Mouse (Mus musculus): Measurements from ENCODE around the gene Mettl24. TPM values are rescaled to one million over a fixed set of nuclear protein-coding genes. Genes with fewer than 3 reads are reported as not detected.
"Not testable (repeated sequence)": the region's sequence is repeated elsewhere in the genome, so short reads cannot be mapped to it uniquely, and the experiment has no call there.

Gene Mettl24
- total RNA-seq, 2 experiments from 2014 or later: not detected

DNA sequence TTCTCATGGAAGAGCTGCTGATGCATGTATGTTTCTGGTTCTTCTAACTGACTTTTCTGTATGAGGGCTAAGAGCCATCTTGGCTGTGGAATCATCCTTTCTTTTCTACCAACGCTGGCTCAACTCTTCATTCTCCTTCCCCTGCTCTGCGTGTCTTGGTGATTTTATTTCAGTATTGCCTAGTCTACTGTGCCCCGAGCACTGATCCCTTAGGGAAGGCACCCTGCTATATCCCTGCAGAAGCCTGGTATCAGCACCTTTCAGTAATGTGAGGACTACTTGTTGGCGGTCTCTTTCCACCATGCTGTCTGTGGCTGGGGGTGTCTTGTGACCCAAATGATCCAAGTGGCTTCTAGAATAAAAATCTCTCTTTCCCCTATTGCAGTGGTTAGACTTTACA, 92.6 kb downstream of the Mettl24 start:
- no peak for ATAC-seq (replicated peaks; ENCODE audit: low FRiP score, poor library complexity, severe bottlenecking)

DNA sequence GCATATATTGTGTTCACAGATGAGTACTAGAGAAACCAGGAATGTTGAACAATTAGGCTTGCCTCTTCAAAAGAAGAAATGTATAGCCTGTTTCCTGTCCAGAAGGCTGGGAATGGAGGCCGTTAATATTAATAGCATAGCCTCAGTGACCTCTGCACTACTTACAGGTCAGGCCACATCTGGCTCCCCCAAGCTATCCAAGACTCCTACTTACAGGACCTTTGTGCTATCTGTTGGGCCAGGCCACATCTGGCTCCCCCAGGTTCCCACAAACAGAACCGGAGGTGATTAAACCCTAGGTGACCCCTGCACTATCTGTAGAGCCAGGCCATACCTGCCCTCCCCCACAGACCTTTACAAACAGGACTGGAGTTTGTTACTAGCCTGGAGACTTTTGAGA, 94.1 kb downstream of the Mettl24 start:
- ATAC-seq (replicated peaks; ENCODE audit: low FRiP score, poor library complexity, severe bottlenecking): no peak

DNA sequence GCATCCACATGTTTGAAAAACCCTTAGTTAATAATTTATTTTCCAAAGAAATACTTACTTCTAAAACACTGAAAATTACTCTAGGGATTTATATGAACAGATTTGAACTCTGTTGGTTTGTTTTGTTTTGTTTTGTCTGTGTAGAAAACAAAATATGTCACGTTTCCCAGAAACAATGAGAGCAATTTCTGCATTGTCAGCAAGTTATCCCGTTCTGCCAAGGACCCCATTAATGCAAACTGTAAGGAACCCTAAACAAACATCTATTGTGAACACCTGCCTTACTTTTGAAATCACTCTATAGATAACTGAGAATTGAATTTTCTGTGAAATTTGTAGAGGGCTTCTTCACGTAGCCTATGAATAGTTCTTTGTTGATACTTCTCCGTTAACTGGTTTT, 95.4 kb downstream of the Mettl24 start:
- ATAC-seq (replicated peaks; ENCODE audit: low FRiP score, poor library complexity, severe bottlenecking): no peak

DNA sequence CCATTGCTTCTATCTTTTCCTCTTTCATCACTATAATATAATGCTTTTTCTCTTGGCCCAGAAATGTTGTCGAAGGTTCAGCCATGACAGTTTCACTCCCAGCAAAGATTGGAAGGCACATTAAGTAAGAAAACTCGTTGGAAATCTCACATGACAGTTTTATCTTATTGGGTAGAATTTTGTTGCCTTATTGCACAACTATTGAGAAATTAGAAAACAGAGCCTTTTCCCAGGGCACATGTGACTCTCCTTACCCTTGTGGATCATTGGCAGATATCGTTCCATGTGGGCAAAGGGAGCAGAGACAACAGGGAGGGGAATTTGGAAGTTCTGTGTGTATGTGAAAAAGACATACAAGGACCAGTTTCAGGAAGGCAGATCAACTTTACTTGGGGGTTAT, 107.3 kb downstream of the Mettl24 start:
- ATAC-seq (replicated peaks; ENCODE audit: low FRiP score, poor library complexity, severe bottlenecking): no peak

DNA sequence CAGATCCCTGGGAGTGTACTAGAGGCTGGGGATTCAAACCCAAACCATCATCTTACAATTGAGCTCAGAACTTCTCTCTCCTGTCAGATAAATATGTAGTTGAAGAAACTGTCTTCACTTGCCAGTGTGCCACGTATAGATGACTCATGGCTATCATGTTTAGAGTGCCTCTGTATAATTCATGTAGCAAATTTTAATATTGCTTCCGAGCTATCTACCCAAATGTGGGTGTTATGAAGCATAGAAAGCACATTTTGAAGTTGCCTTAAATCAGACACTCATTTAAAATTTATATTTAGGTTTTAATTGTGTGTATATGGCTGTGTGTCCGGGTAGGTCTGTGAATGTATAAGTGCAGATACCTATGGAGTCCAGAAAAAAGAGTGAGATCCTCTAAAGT, 109.0 kb downstream of the Mettl24 start:
- ATAC-seq (replicated peaks; ENCODE audit: low FRiP score, poor library complexity, severe bottlenecking): no peak

DNA sequence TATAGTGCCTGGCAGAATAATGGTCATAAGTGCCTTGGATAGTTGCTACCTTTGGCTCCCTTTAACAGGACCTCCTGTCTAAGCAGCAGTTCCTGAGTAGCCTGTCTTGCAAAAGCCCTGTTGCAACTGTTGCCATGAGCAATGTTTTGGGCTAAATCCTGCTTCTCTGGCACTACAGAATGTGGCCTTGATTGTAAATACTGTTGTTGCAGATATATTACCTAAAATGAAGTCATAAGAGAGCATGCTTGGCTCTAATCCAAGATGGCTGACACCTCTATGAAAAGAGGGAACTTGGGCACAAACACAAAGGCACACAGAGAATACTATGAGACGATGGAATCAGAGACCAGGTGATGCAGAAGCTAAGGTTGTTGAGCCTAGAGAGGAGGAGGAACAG, 122.1 kb downstream of the Mettl24 start:
- no peak for ATAC-seq (replicated peaks; ENCODE audit: low FRiP score, poor library complexity, severe bottlenecking)

DNA sequence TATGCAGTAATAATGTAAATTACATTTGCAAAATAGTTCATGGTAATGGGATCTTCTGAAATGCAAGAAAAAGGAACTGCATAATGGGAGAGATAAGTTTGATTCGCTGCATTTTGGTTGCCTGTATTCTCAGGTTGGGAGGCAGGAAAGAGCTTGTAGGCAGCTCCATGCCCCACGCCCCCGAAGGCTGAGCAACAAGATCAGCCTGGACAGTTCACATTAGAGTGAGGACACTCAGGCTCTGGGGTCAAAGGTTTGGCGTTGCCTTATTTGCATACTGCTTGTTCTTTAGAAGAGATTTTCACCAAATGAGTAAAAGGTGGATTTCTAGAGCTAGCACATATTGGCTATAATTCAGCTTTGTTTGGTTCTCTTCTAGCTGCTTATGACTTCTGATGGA, 123.1 kb downstream of the Mettl24 start:
- ATAC-seq (replicated peaks; ENCODE audit: low FRiP score, poor library complexity, severe bottlenecking): no peak

DNA sequence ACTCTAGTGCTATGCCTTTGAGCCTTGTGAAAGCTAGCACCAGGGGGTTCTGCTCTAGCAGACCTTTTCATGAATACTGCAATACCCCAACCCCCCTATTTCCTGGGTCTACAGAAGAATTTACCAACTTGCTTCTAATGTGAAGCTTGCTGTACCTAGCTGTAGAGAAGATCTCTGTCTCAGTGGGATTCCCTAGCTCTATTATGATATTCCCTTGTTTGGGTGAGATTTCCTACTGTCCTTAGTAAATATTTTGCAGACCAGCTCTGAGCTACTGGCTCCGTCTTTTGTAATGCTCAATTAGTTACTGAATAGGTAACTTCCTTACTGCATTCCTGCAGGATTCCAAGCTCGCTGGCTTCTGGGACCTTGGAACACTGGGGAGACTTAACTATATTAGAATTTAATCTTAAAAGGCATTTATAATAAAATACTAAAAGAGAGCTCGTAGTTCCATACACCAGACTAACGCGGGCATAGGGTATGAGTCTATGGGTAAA, 126.4 kb downstream of the Mettl24 start:
- not testable (repeated sequence) for ATAC-seq (replicated peaks; ENCODE audit: low FRiP score, poor library complexity, severe bottlenecking)

DNA sequence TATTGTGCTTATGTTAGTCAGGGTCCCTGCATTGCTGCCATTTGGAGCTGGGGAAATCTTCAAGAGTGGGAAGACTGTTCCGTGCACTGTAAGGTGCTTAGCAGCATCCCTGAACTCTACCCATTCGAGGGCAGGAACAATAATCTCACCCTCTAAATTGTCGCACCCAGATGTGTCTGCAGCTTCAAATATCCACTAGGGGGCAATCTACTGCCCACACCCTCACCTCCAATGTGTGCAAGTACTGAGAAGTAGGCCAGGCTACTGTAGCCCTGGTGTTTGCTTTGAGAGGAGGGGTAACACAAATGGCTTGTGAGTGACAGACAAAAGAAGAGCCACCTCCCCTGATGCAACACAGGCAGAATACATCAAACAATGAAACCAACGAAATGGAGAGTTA, 130.5 kb downstream of the Mettl24 start:
- ATAC-seq (replicated peaks; ENCODE audit: low FRiP score, poor library complexity, severe bottlenecking): no peak

DNA sequence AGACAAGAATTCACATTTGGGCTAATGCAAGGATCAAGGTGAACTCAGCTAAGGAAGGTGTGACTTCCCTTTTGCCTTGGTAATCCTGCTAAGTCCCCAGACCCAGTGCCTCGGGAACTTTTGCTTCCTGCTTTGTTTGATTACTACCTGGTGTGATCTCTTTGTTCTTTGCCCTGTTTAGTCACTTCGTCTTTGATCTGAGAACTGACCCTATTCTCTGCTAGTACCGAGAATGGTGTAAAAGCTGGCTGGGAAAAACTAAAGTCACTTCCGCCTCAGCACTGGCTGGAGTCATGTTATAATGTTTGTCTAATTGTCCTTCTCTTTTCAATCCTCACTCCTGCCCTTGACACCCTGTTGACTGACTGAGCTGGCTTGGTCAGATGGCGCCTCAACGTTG, 133.4 kb downstream of the Mettl24 start:
- no peak for ATAC-seq (replicated peaks; ENCODE audit: low FRiP score, poor library complexity, severe bottlenecking)

DNA sequence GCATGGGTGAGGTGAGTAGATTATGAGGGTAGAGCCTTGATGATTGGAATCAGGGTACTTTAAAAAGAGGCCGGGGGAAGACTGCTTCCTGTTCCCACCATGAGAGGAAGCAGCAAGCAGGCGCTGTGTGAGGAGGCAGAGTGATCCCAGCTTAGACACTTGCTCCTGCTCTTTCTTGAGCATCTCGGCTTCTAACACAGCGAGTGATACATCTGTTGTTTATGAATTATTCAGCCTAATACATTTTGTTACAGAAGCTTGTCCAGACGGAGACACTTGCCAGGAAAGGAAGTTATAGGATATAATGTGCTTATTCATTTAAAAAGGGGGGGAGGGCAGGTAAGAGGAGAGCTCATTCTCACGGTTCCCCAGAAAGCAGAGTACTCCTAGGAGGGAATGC, 142.9 kb downstream of the Mettl24 start:
- ATAC-seq (replicated peaks; ENCODE audit: low FRiP score, poor library complexity, severe bottlenecking): no peak

DNA sequence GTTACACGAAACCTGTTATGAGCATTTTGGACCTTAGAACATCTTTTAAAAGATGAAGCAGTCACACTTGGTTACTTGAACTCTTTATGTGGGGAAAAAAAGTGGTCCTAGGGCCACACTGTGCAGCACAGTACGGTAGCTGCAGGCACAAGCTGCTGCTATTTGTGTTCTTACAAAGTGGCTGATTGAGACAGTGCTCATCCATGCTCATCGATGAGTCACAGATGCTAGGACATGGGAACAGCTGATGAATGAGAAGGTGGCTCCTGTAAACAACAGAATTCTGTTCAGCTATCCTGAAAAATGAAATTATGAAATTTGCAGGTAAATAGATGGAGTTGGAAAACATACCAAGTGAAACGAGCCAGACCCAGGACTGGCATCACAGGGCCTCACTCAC, 144.6 kb downstream of the Mettl24 start:
- no peak for ATAC-seq (replicated peaks; ENCODE audit: low FRiP score, poor library complexity, severe bottlenecking)

DNA sequence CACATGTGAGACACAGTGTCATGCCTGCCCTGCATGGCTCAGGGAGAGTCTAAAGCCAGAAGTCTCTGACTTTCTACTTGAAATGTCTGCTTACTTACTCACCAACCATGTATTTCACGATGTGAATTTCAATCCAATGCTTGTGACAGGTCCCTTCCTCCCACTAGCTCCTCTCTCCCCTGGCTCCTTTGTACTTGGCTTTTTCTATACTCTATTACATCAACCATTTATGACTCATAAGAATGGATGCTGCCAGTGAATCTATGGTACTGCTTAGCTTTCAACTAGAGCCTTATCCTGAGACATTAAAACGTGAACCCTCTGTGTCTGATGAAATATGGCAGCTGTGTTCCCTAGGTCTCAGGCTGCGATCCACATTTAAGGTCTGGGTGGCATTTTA, 147.2 kb downstream of the Mettl24 start:
- no peak for ATAC-seq (replicated peaks; ENCODE audit: low FRiP score, poor library complexity, severe bottlenecking)

DNA sequence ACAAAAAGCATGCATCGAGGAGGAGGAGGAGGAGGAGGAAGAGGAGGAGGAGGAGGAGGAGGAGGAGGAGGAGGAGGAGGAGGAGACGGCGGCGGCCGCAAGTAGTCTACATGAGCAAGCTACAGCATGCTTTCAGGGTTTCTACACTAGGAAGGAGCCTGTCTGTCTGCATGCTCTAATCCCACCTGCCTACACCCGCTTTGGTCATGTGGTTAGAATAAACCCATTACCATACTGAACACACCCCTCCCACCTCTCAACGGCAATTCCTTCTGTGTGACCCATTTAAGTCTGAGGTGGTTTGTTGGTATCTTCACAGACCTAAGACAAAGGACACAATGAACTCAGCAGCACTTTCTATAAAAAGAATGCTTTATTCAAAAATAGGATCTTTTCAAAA, 148.2 kb downstream of the Mettl24 start:
- no peak for ATAC-seq (replicated peaks; ENCODE audit: low FRiP score, poor library complexity, severe bottlenecking)

DNA sequence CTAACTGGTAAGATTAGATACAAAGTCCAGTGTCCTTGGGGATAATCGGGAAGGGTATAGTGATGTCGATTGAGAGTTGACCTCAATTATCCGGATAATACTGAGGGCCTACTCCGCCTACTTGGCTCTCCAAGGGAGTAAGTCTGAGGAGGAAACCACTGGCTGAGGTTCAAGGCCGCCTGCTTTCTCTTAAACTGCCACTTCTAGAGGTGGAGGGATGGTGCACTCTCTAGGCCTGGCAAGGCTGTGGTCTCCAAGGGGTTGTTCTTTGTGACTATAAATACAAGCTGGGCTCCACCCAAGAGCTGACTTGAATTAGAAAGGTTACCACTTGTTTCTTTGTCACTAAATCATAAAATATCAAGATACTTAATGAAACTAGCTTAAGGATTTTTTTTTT, 157.0 kb downstream of the Mettl24 start:
- ATAC-seq (replicated peaks; ENCODE audit: low FRiP score, poor library complexity, severe bottlenecking): no peak

DNA sequence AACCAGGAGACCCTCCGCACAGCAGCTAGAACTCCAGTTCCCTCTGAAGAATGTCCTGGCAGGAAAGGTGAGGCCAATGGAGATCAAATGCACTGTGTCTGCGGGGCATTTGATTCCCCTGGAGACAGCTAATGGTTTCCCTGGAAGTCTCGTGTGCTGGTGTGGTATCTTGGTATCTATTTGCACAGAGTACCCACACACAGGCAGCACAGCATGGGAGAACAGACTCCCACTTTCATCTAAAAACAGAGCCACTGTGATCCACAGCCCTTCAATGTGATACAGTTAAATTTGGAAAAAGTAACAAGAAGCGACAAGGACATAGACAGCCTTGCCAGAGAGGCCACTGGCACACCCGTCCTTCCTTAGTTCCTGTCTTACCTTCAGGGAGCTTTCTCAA, 160.8 kb downstream of the Mettl24 start:
- no peak for ATAC-seq (replicated peaks; ENCODE audit: low FRiP score, poor library complexity, severe bottlenecking)

DNA sequence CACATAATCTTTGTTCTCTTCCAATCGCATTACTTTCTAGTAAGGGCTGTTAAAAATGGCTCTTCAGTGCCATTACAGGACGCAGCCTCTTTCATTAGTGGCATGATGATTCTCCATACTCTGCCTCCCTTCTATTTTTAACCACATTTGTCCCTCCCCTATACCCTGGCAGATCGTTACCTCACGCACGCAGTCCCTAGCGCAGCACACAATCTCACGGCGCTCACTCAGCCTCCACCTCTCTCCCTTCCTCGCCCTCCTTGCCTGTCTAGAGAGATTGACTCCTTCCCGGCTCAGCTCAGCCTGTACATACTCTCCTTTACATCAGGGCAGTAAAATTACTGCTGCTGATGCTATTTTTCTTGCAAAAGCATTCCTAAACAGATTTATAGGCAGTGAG, 161.5 kb downstream of the Mettl24 start:
- ATAC-seq (replicated peaks; ENCODE audit: low FRiP score, poor library complexity, severe bottlenecking): no peak

DNA sequence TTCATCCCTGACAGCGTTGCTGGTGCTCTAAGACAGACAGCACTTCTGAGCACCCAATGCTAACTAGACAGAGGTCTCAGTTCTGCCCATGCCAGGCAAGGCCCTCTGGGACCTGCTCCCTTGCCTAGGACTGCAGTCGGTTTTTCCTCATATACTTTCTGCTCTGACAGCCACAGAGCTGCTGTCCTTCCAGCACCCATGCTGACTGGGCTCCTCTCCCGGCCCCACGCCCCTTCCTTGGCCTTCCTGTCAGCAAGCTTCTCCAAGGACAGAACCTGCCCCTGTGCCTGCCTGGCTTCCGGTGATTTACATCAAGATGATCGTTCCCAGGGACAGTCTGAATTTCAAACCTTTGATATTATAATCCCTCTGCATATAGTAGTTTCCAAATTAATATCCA, 162.5 kb downstream of the Mettl24 start:
- ATAC-seq (replicated peaks; ENCODE audit: low FRiP score, poor library complexity, severe bottlenecking): no peak

DNA sequence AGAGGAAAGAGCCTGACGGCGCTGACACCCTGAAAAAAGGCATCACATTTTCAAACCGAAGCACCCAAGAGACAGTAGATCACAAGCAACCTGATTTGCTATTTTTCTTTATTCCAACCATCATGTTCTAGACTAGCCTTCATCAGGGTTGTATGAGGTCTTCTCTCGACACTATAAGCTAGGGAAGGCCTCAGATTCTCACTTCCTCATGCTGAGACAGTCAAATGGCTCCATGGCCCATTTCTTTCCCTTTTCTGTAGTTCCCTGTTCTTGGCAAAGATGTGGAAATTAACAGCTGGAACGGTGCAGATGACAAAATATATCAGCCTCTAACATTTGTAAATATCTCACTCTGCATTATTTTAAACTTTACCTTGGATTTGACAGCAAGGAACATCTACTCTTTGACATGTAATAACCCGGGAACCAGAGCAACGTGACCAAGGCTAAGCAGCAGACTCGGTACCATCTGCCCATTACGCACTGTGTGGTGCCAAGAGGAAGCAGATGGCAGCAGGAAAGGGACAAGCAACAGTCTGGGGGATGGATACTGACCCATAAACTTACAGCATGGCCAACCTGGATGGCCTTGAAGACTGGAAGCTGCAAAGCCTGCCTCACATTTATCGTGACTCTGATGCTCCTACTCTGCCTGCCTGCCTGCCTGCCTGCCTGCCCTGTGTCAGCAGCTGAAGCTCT, 164.2 kb downstream of the Mettl24 start:
- ATAC-seq (replicated peaks; ENCODE audit: low FRiP score, poor library complexity, severe bottlenecking): no peak

DNA sequence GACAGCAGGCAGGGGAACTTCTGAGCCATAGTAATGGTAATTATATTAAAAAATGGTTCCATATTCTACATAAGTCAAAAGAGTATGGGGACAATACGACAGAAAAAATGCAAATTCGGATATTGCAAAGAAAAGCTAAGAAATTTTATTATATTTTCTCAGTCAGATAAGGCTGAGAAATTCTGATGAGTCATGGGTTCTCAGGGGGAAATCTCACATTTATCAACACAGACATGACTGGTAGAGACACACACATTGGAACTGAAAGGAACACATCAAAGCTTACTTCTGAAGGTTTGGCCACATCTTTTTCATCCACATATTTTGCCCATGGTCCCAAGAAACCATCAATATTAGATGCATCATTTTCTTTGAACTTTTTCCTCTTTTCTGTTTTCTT, 167.6 kb downstream of the Mettl24 start:
- no peak for ATAC-seq (replicated peaks; ENCODE audit: low FRiP score, poor library complexity, severe bottlenecking)

DNA sequence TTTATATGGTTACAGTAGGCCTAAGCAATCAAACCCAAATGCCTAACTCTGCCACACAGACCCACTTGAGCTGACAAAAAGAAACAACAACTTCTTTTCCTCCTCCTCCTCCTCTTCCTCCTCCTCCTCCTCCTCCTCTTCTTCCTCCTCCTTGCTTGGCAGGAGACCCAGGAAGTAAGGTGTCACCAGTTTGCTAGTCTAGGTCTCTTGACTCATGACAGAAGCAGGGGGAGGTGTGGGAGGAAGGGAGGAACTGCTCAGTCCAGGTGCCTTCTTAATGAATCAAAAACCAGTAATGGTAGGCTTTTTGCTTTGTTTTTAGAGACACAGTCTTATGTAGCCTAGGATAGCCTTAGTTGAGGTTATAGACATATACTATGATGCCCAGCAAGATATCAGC, 168.1 kb downstream of the Mettl24 start:
- ATAC-seq (replicated peaks; ENCODE audit: low FRiP score, poor library complexity, severe bottlenecking): no peak

DNA sequence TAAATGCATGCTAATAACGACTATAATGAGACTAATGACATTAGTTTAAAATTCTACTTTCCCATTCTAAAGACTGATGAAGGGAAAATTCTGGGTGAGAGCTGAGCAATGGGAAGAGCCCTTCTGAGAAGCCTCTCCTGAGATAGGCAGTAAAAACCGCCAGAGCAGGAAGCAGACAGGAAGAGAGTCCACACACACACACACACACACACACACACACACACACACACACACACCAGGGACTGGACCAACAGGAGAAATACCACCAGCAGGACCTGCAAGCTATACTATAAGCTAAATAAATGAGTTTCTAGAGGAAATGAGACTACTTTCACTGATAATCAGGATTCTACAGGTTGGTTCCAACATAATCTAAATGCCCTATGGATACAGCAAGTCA, 172.5 kb downstream of the Mettl24 start:
- ATAC-seq (replicated peaks; ENCODE audit: low FRiP score, poor library complexity, severe bottlenecking): no peak
